Mouse (Mus musculus): ENCODE results near the gene E2f4.

GRCm38 (mm10) chr8:105285514-105285913, 11.9 kb upstream of the E2f4 start:
- TF ChIP-seq GATA1 (IDR thresholded peaks at IDR 0.05; ENCODE audit: borderline replicate concordance, low read length) (no peak), FLI1 (IDR thresholded peaks at IDR 0.05; ENCODE audit: low read length) (no peak)

All from megakaryocyte, embryonic 14.5 days (primary cell).